Mouse (Mus musculus) forebrain, embryonic 14.5 days (tissue): Measurements from ENCODE around the gene Rnf157. TPM values are rescaled to one million over a fixed set of nuclear protein-coding genes. Genes with fewer than 3 reads are reported as not detected.

Source experiments
- ATAC-seq: fragments of 200-750 bp; cut with Nextera tagmentation; 2 replicates; pipeline ENCODE4 v1.8.0; 2017; ENCODE audit warnings: mild to moderate bottlenecking, moderate library complexity
- DNase-seq: peaks from one replicate; pipeline ENCODE4 v3.0.0-alpha.2; 2015; ENCODE audit warnings: low spot score
- H3K27ac ChIP-seq: fragments of 300-500 bp; sonication (generic); 2 replicates; pipeline ENCODE4 v1.5.1; 2014; ENCODE audit warnings: low read depth, mild to moderate bottlenecking, control low read depth, low read length, moderate library complexity
- H3K27me3 ChIP-seq: fragments of 300-500 bp; sonication (generic); replicated peaks from 2 replicates; pipeline ENCODE4 v1.6.1; 2014; ENCODE audit warnings: low read length, control low read depth, mixed read lengths; ENCODE audit not compliant: control insufficient read depth, insufficient read depth
- H3K36me3 ChIP-seq: fragments of 300-500 bp; sonication (generic); 2 replicates; pipeline ENCODE4 v1.6.1; 2014; ENCODE audit warnings: low read length, control low read depth; ENCODE audit not compliant: control insufficient read depth, insufficient read depth
- H3K4me1 ChIP-seq: fragments of 300-500 bp; sonication (generic); 2 replicates; pipeline ENCODE4 v1.6.1; 2014; ENCODE audit warnings: antibody characterized with exemption, low read length, control low read depth; ENCODE audit not compliant: control insufficient read depth, insufficient read depth
- H3K4me2 ChIP-seq: fragments of 300-500 bp; sonication (generic); 2 replicates; pipeline ENCODE4 v1.6.1; 2014; ENCODE audit warnings: mild to moderate bottlenecking, control low read depth, low read length
- H3K4me3 ChIP-seq: fragments of 300-500 bp; sonication (generic); 2 replicates; pipeline ENCODE4 v1.5.1; 2014; ENCODE audit warnings: low read depth, low read length, control low read depth
- H3K9ac ChIP-seq: fragments of 300-500 bp; sonication (generic); 2 replicates; pipeline ENCODE4 v1.6.1; 2014; ENCODE audit warnings: mild to moderate bottlenecking, low read length, control low read depth, moderate library complexity
- H3K9me3 ChIP-seq: fragments of 300-500 bp; sonication (generic); replicated peaks from 2 replicates; pipeline ENCODE4 v1.6.1; 2016; ENCODE audit warnings: low read length, control low read depth, mixed read lengths; ENCODE audit not compliant: control insufficient read depth
- WGBS: fragments of 180-500 bp; shearing (Covaris S2); extraction: QIAGEN DNeasy Blood & Tissue Kit; methylation state at CpG from one replicate; pipeline ENCODE4 v1.1.7; 2014; 5-methylcytosine and 5-hydroxymethylcytosine counted together
- polyA plus RNA-seq: library from polyadenylated mRNA; unstranded; fragments of >200 nt; fragmentation: Nextera tagmentation; extraction: Ambion mirVana; gene quantifications from 2 replicates; pipeline ENCODE4 v1.2.1, GENCODE M21; 2014

Gene Rnf157
- polyA plus RNA-seq, 1 experiment from 2014 or later = 16.3 TPM

GRCm38 (mm10) chr11:116443935-116444334 is 31.1 kb upstream of the Rnf157 start:
- Histone ChIP-seq H3K4me3 (no peak overlapping the region), H3K27ac (no peak overlapping the region), H3K4me2 (no peak overlapping the region), H3K36me3 (peaks cover 15% of the 10 kb centered on the region), H3K4me1 (no peaks in the 10 kb centered on the region), H3K9ac (no peak overlapping the region), H3K9me3 (no peaks in the 10 kb centered on the region), H3K27me3 (peaks cover 10% of the 10 kb centered on the region)
- 86% methylated on average over 6 of the region's 6 CpGs for WGBS
- DNase-seq = no peak
- ATAC-seq = no peak

DNA sequence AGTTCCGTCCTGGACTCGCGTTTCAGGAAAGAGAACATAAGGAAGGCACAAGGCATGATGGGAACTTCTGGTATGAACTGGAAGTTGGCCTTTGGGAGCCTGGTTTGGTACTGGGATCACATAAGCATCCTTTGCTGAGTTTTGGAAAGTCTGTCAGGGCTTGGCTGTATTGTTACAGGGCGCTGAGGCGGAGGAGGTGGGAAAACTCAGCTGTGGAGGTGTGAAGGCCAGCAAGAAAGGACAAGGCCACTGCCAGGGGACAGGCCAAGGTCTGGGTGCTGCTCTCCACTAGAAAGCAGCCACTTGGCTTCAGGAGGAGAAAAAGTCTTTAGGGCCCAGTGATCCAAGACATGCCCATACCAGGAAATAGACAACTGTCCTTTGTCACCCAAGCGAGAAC is 30.5 kb upstream of the Rnf157 start:
- Histone ChIP-seq H3K4me2 (no peak overlapping the region), H3K27ac (no peak overlapping the region), H3K27me3 (peaks cover 10% of the 10 kb centered on the region), H3K36me3 (peaks cover 16% of the 10 kb centered on the region), H3K4me3 (no peak overlapping the region), H3K9me3 (no peaks in the 10 kb centered on the region), H3K4me1 (no peaks in the 10 kb centered on the region), H3K9ac (no peak overlapping the region)
- DNase-seq (no peak), ATAC-seq (no peak)
- WGBS = 79% methylated on average over 6 of the region's 6 CpGs

GRCm38 (mm10) chr11:116442867-116443177 is 30.0 kb upstream of the Rnf157 start:
- no peak overlapping the region for H3K4me2 ChIP-seq
- 83% methylated on average over 6 of the region's 6 CpGs for WGBS
- H3K4me1 ChIP-seq = no peaks in the 10 kb centered on the region
- H3K9me3 ChIP-seq = no peaks in the 10 kb centered on the region
- H3K4me3 ChIP-seq = no peak overlapping the region
- DNase-seq (no peak), ATAC-seq (no peak)
- peak overlapping the region; percentile 13; the same call in 1 of the 2 replicates for H3K9ac ChIP-seq
- peaks cover 10% of the 10 kb centered on the region for H3K27me3 ChIP-seq
- no peak overlapping the region for H3K27ac ChIP-seq
- peaks cover 17% of the 10 kb centered on the region for H3K36me3 ChIP-seq

GRCm38 (mm10) chr11:116442129-116442866 is 29.5 kb upstream of the Rnf157 start:
- no peak for ATAC-seq
- Histone ChIP-seq H3K9ac (peak overlapping the region; percentile 13; the same call in 1 of the 2 replicates), H3K36me3 (peaks cover 23% of the 10 kb centered on the region), H3K27ac (no peak overlapping the region), H3K4me1 (no peaks in the 10 kb centered on the region), H3K27me3 (peaks cover 7% of the 10 kb centered on the region), H3K9me3 (no peaks in the 10 kb centered on the region), H3K4me2 (no peak overlapping the region), H3K4me3 (no peak overlapping the region)
- no peak for DNase-seq
- WGBS = 82% methylated on average over 15 of the region's 15 CpGs

DNA sequence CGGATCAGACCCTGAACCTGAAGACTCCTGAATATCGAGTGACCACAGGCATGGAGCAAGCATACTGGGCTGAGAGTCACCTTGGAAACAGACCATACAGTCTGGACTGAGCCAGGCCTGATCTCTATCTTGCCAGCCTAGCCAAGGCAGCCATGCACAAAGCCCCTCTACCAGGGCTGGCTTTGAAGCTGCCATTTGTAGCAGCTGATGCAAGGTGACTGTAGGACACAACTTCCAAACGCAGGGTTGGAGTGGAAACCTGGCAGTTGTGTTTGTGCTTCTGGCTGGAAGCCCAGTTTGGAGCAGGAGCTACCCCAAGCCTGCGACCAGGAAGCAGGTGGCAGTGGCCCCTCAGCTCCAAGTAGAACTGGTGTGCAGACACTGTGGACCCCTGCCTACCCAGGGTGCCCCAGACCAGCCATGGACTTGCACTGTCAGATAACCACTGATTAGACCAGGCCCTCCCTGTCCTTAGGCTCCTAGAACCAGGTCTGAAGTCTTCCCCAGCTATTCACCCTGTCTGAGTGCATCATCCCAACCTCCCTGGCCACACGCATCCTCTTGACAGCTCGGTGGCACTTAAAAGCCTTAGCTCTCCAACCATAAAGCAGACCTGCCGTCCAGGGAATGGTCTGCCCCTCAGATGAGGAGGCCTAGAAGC is 27.7 kb upstream of the Rnf157 start:
- Histone ChIP-seq H3K4me1 (peaks cover 8% of the 10 kb centered on the region), H3K9me3 (no peaks in the 10 kb centered on the region), H3K27ac (no peak overlapping the region), H3K4me2 (no peak overlapping the region), H3K9ac (no peak overlapping the region), H3K36me3 (peaks cover 39% of the 10 kb centered on the region), H3K4me3 (no peak overlapping the region), H3K27me3 (no peaks in the 10 kb centered on the region)
- DNase-seq (peak; percentile 30), ATAC-seq (no peak)
- 72% methylated on average over 7 of the region's 7 CpGs for WGBS

DNA sequence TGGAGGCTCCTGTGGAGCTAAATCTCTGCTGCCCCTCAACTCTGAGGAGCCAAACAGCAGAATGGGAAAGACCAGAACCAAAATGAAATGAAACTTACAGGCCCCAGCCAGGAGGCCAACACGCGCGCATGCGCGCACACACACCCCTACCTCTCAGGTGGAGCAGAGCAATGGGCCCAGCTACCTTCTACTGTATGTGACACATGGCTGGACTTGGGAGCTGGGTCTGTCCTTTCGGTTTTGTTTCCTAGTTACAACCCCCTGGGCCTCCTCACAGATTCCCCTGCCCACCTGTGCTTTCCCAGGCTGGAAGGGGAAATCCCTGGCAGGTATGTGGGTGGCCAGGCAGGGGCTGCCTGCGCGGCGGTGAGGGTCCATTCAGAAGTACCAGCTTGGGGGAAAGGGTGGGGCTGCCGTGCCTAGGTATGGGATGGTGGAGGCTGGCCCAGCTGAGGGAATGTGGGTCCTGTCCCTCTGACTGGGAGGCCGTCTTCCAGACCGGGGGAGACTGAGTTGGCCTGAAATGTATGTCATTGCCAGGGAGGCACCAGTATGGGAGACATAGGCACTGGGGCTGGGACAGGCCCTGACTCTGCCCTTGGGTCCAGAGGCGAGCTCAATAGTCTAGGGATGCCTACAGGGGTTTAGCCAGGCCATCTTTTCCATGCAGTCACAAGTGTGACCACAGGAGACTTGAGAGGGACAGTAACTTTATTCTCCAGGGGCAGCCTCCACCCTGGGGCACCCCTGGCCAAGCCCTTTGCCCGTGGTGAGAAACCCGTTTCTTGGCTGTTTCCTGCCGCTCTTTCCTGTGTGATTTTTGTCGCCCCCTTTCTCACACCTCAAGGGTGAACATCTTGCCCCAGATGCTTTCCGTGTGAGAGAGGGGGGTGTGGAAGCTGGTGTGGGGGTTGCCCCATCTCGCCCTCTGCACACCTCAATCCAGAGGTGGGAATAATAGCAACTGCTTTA is 26.7 kb upstream of the Rnf157 start:
- Histone ChIP-seq H3K36me3 (peaks cover 44% of the 10 kb centered on the region), H3K9ac (no peak overlapping the region), H3K27me3 (no peaks in the 10 kb centered on the region), H3K27ac (0 out of 2 replicates have a peak overlapping the region, but pooled peaks have one; percentile 29), H3K4me3 (no peak overlapping the region), H3K4me2 (no peak overlapping the region), H3K9me3 (no peaks in the 10 kb centered on the region), H3K4me1 (peaks cover 12% of the 10 kb centered on the region)
- DNase-seq (no peak), ATAC-seq (peak; percentile 17; the same call in 1 of the 2 replicates)
- 86% methylated on average over 19 of the region's 19 CpGs for WGBS

GRCm38 (mm10) chr11:116437541-116437940 is 24.7 kb upstream of the Rnf157 start:
- peak overlapping the region; percentile 37; the same call in 1 of the 2 replicates for H3K9ac ChIP-seq
- no peak for ATAC-seq
- H3K27me3 ChIP-seq = no peaks in the 10 kb centered on the region
- peaks cover 44% of the 10 kb centered on the region for H3K36me3 ChIP-seq
- peaks cover 12% of the 10 kb centered on the region for H3K4me1 ChIP-seq
- H3K27ac ChIP-seq = no peak overlapping the region
- no peak overlapping the region for H3K4me2 ChIP-seq
- 87% methylated on average over 11 of the region's 11 CpGs for WGBS
- H3K9me3 ChIP-seq = no peaks in the 10 kb centered on the region
- no peak overlapping the region for H3K4me3 ChIP-seq
- no peak for DNase-seq

- ATAC-seq (no peak), DNase-seq (no peak)
- Histone ChIP-seq H3K9ac (peak overlapping the region; percentile 92; the same call in 1 of the 2 replicates), H3K4me1 (peaks cover 12% of the 10 kb centered on the region), H3K4me2 (peak overlapping the region; percentile 94), H3K4me3 (no peak overlapping the region), H3K9me3 (no peaks in the 10 kb centered on the region), H3K27me3 (no peaks in the 10 kb centered on the region), H3K36me3 (peaks cover 44% of the 10 kb centered on the region), H3K27ac (no peak overlapping the region)
- WGBS = 80% methylated on average over 4 of the region's 4 CpGs
Observed at GRCm38 (mm10) chr11:116436725-116437331, 24.0 kb upstream of the Rnf157 start.
